Mouse (Mus musculus): ENCODE measurements at regions not wholly inside any gene's neighbourhood (a gene's known extent, or its start where the extent isn't known, plus 50 kb on each side); places are given as distances from the start of the nearest gene placed in this dataset.

- Histone ChIP-seq H3K9me3 (no peaks in the 10 kb centered on the region), H3K9ac (no peak overlapping the region), H3K36me3 (no peaks in the 10 kb centered on the region), H3K27me3 (no peaks in the 10 kb centered on the region), H3K4me2 (no peak overlapping the region), H3K4me3 (no peak overlapping the region), H3K27ac (replicated peaks) (no peak overlapping the region), H3K4me1 (replicated peaks) (no peaks in the 10 kb centered on the region)
- 76% methylated on average over 6 of the region's 6 CpGs for WGBS
- no peak for ATAC-seq (ENCODE audit: low read depth)
Measured at GRCm38 (mm10) chr4:7142781-7143180, 1096.1 kb downstream of the Car8 start.

- no peak for ATAC-seq (ENCODE audit: low read depth)
- Histone ChIP-seq H3K4me3 (no peak overlapping the region), H3K4me2 (no peak overlapping the region), H3K27me3 (no peaks in the 10 kb centered on the region), H3K36me3 (no peaks in the 10 kb centered on the region), H3K9me3 (no peaks in the 10 kb centered on the region), H3K27ac (replicated peaks) (no peak overlapping the region), H3K9ac (no peak overlapping the region), H3K4me1 (replicated peaks) (no peaks in the 10 kb centered on the region)
- 43% methylated on average over 4 of the region's 4 CpGs for WGBS
Measured at GRCm38 (mm10) chr4:7112159-7112558, 1126.7 kb downstream of the Car8 start.

- H3K4me3 ChIP-seq: no peak overlapping the region
- no peaks in the 10 kb centered on the region for H3K9me3 ChIP-seq
- WGBS: 91% methylated on average over 7 of the region's 7 CpGs
- H3K27ac ChIP-seq (replicated peaks): no peak overlapping the region
- no peaks in the 10 kb centered on the region for H3K27me3 ChIP-seq
- no peak for ATAC-seq (ENCODE audit: low read depth)
- no peak overlapping the region for H3K4me2 ChIP-seq
- no peaks in the 10 kb centered on the region for H3K36me3 ChIP-seq
- H3K4me1 ChIP-seq (replicated peaks): no peaks in the 10 kb centered on the region
- no peak overlapping the region for H3K9ac ChIP-seq
Measured at GRCm38 (mm10) chr4:7092957-7093356, 1145.9 kb downstream of the Car8 start.

GRCm38 (mm10) chr4:7091201-7091814, 1147.5 kb downstream of the Car8 start:
- H3K9ac ChIP-seq: no peak overlapping the region
- H3K27me3 ChIP-seq: no peaks in the 10 kb centered on the region
- ATAC-seq (ENCODE audit: low read depth): no peak

More at GRCm38 (mm10) chr4:7091201-7091814, 1147.5 kb downstream of the Car8 start:
- H3K36me3 ChIP-seq: no peaks in the 10 kb centered on the region
- H3K9me3 ChIP-seq: no peaks in the 10 kb centered on the region
- H3K4me3 ChIP-seq: no peak overlapping the region
- H3K27ac ChIP-seq (replicated peaks): no peak overlapping the region
- H3K4me1 ChIP-seq (replicated peaks): no peaks in the 10 kb centered on the region
- H3K4me2 ChIP-seq: no peak overlapping the region
